Mouse (Mus musculus): ENCODE data around the gene Wdr13. TPM values are rescaled to one million over a fixed set of nuclear protein-coding genes. Genes with fewer than 3 reads are reported as not detected.

Wdr13 gene
- total and polyA plus RNA-seq, 2 experiments from 2014 or later = 26.4 to 155 TPM

DNA sequence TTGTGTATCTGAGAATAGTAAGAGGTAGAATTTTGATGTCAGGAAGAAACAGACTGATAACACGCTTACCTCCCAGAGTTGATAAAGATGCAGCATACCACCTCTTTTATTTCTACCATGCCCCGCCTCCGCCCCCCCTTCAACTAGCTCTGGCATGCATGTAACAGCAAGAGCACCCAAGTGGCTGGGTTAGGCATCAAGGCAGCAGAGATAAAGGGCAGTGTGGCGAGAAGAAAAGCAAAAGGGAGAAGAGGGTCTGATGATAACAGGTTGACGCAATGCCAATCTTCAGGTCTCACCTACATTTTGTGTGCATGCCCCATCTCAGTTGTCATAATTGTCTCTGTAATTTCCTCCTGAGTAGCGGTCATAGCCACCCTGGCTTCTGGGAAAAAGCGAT, 10.3 kb upstream of the Wdr13 start:
- DNase-seq (ENCODE audit: low spot score) = no peak
- 60% methylated on average over 7 of the region's 7 CpGs for WGBS
- H3K4me3 ChIP-seq (ENCODE audit: low read depth, low read length) = no peak overlapping the region
- no peak for ATAC-seq (ENCODE audit: insufficient read depth, low read depth)
- no peak for TF ChIP-seq CTCF (IDR thresholded peaks at IDR 0.05; ENCODE audit: low read depth)
- TF ChIP-seq EP300 (IDR thresholded peaks at IDR 0.05; ENCODE audit: low read depth) = no peak
- no peak overlapping the region for H3K27ac ChIP-seq (ENCODE audit: low read depth)
- no peaks in the 10 kb centered on the region for H3K4me1 ChIP-seq (ENCODE audit: control insufficient read depth, insufficient read depth)
- no peaks in the 10 kb centered on the region for H3K9me3 ChIP-seq (replicated peaks; ENCODE audit: control insufficient read depth, low read length)
- no peaks in the 10 kb centered on the region for H3K27me3 ChIP-seq (ENCODE audit: control insufficient read depth, insufficient read depth, low read length)
- no peak overlapping the region for H3K4me2 ChIP-seq (ENCODE audit: low read depth, low read length)
- H3K9ac ChIP-seq (replicated peaks; ENCODE audit: low read depth, low read length) = no peak overlapping the region
- peaks cover 30% of the 10 kb centered on the region for H3K36me3 ChIP-seq (replicated peaks; ENCODE audit: control insufficient read depth, insufficient read depth, low read length)

DNA sequence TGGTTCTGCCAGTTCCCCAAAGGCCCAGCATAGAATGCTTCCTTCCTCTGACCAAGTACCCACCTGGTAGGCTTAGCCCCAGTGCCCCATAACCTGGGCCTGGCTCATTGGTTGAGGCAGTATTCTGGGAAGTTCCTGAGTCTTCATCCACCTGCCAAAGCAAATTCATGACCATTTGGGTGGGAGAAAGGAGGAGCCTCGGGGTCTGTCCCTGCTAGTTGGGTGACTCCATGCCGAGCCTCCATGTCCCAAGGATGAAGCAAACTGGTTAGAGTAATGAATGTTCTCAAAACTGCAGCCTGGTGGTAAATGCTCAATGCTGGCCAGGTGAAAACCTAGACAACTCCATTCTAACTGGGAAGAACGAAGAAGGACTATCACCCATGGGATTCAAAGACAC, 8.4 kb upstream of the Wdr13 start:
- no peaks in the 10 kb centered on the region for H3K4me1 ChIP-seq (ENCODE audit: control insufficient read depth, insufficient read depth)
- H3K9me3 ChIP-seq (replicated peaks; ENCODE audit: control insufficient read depth, low read length) = no peaks in the 10 kb centered on the region
- peaks cover 30% of the 10 kb centered on the region for H3K36me3 ChIP-seq (replicated peaks; ENCODE audit: control insufficient read depth, insufficient read depth, low read length)
- ATAC-seq (ENCODE audit: insufficient read depth, low read depth) = no peak
- no peak overlapping the region for H3K27ac ChIP-seq (ENCODE audit: low read depth)
- no peak overlapping the region for H3K4me3 ChIP-seq (ENCODE audit: low read depth, low read length)
- H3K9ac ChIP-seq (replicated peaks; ENCODE audit: low read depth, low read length) = no peak overlapping the region
- whole genome bisulfite sequencing = 59% methylated on average over 3 of the region's 3 CpGs
- H3K4me2 ChIP-seq (ENCODE audit: low read depth, low read length) = no peak overlapping the region
- H3K27me3 ChIP-seq (ENCODE audit: control insufficient read depth, insufficient read depth, low read length) = no peaks in the 10 kb centered on the region
- TF ChIP-seq CTCF (IDR thresholded peaks at IDR 0.05; ENCODE audit: low read depth) (no peak), EP300 (IDR thresholded peaks at IDR 0.05; ENCODE audit: low read depth) (no peak)
- DNase-seq (ENCODE audit: low spot score) = no peak

DNA sequence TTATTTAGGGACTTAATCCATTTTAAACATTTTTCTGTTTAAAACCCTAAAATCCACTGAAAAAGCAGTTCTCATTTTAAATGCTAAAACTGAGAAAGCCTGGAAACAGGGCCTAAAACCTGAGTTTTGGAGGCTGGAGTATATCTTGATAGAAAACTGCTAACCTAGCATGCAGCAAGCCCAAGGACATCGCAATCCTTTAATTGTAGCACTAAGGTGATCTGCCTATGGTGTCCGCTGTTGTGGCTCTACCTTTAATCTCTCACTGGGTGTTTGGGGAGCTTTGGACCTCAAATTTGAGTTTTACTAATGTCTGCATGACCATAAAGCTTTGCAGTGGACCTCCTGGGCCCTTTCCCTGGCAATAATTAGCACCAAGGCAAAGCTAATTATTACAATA, 7.8 kb upstream of the Wdr13 start:
- Histone ChIP-seq H3K4me3 (ENCODE audit: low read depth, low read length) (no peak overlapping the region), H3K36me3 (replicated peaks; ENCODE audit: control insufficient read depth, insufficient read depth, low read length) (peaks cover 30% of the 10 kb centered on the region), H3K9me3 (replicated peaks; ENCODE audit: control insufficient read depth, low read length) (no peaks in the 10 kb centered on the region), H3K27me3 (ENCODE audit: control insufficient read depth, insufficient read depth, low read length) (no peaks in the 10 kb centered on the region), H3K4me1 (ENCODE audit: control insufficient read depth, insufficient read depth) (no peaks in the 10 kb centered on the region), H3K27ac (ENCODE audit: low read depth) (no peak overlapping the region), H3K4me2 (ENCODE audit: low read depth, low read length) (no peak overlapping the region), H3K9ac (replicated peaks; ENCODE audit: low read depth, low read length) (no peak overlapping the region)
- DNase-seq (ENCODE audit: low spot score) (no peak), ATAC-seq (ENCODE audit: insufficient read depth, low read depth) (no peak)
- TF ChIP-seq CTCF (IDR thresholded peaks at IDR 0.05; ENCODE audit: low read depth) (no peak), EP300 (IDR thresholded peaks at IDR 0.05; ENCODE audit: low read depth) (no peak)
- WGBS = 89% methylated on average over 2 of the region's 2 CpGs

DNA sequence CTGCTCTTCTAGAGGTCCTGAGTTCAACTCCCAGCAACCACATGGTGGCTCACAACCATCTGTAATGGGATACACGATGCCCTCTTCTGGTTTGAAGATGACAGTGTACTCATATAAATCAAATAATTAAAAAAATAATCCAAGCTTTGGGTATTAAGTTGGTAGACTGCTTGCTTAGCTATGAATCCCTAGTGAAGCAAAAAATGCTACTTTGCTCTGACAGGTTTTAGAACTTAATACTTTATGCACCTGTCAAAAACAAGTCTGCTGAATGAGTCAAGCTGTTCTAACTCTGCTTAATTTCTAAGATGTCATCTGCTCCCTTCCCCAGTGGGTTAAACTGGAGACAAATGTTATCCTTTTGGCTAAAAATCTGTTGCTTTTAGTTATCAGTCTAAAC, 6.8 kb upstream of the Wdr13 start:
- 38% methylated on average over 1 of the region's 1 CpGs for WGBS
- no peak overlapping the region for H3K4me3 ChIP-seq (ENCODE audit: low read depth, low read length)
- no peaks in the 10 kb centered on the region for H3K9me3 ChIP-seq (replicated peaks; ENCODE audit: control insufficient read depth, low read length)
- no peak overlapping the region for H3K9ac ChIP-seq (replicated peaks; ENCODE audit: low read depth, low read length)
- TF ChIP-seq CTCF (IDR thresholded peaks at IDR 0.05; ENCODE audit: low read depth) (no peak), EP300 (IDR thresholded peaks at IDR 0.05; ENCODE audit: low read depth) (no peak)
- no peaks in the 10 kb centered on the region for H3K27me3 ChIP-seq (ENCODE audit: control insufficient read depth, insufficient read depth, low read length)
- no peaks in the 10 kb centered on the region for H3K4me1 ChIP-seq (ENCODE audit: control insufficient read depth, insufficient read depth)
- no peak overlapping the region for H3K27ac ChIP-seq (ENCODE audit: low read depth)
- ATAC-seq (ENCODE audit: insufficient read depth, low read depth) (no peak), DNase-seq (ENCODE audit: low spot score) (no peak)
- H3K4me2 ChIP-seq (ENCODE audit: low read depth, low read length) = no peak overlapping the region
- H3K36me3 ChIP-seq (replicated peaks; ENCODE audit: control insufficient read depth, insufficient read depth, low read length) = peaks cover 30% of the 10 kb centered on the region

DNA sequence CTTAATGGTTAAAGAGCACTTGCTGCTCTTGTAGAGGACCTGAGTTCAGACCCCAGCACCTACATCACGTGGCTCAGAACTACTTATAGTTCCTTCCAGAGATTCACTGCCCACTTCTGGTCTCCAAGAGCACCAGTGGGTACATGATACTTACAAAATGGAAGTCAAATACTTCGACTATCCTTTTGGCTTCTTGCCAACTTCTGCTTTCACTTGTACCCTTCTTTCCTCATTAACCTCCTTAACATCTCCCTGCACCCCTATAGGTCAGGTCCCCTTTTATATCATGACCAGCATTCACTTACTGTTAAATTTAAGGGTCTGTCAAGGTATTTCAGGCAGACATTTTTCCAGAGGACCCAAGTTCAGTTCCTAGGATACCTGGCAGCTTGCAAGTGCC, 3.2 kb upstream of the Wdr13 start:
- H3K27ac ChIP-seq (ENCODE audit: low read depth) = no peak overlapping the region
- no peak for DNase-seq (ENCODE audit: low spot score)
- H3K9me3 ChIP-seq (replicated peaks; ENCODE audit: control insufficient read depth, low read length) = no peaks in the 10 kb centered on the region
- no peak for ATAC-seq (ENCODE audit: insufficient read depth, low read depth)
- H3K27me3 ChIP-seq (ENCODE audit: control insufficient read depth, insufficient read depth, low read length) = no peaks in the 10 kb centered on the region
- no peak overlapping the region for H3K9ac ChIP-seq (replicated peaks; ENCODE audit: low read depth, low read length)
- H3K4me1 ChIP-seq (ENCODE audit: control insufficient read depth, insufficient read depth) = 0 out of 2 replicates have a peak, but pooled peaks cover 4% of the 10 kb centered on the region
- H3K4me2 ChIP-seq (ENCODE audit: low read depth, low read length) = no peak overlapping the region
- peaks cover 8% of the 10 kb centered on the region for H3K36me3 ChIP-seq (replicated peaks; ENCODE audit: control insufficient read depth, insufficient read depth, low read length)
- TF ChIP-seq CTCF (IDR thresholded peaks at IDR 0.05; ENCODE audit: low read depth) (no peak), EP300 (IDR thresholded peaks at IDR 0.05; ENCODE audit: low read depth) (no peak)
- no peak overlapping the region for H3K4me3 ChIP-seq (ENCODE audit: low read depth, low read length)
- 46% methylated on average over 2 of the region's 2 CpGs for WGBS

DNA sequence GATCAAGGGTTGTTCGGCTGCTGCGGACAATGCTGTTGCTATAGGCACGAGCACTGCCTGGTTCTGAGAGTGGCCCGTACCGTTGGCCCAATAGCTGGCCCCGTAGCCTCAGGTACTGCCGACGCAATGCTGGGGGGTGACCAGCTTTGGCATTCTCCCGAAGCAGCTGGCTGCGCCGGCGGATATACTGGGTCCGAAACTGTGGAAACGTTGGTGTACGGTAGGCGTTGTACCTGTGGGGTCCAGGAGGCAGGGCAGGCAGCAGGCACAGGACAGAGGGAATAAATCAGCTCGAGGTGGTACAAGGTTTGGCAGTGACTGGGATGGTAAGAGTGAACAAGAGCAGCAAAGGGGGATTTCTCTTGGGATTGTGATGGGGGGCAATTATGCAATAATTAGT, 1.3 kb downstream of the Wdr13 start:
- WGBS = 86% methylated on average over 17 of the region's 17 CpGs

More for the DNA sequence above, 1.3 kb downstream of the Wdr13 start:
- Histone ChIP-seq H3K4me1 (ENCODE audit: control insufficient read depth, insufficient read depth) (0 out of 2 replicates have a peak, but pooled peaks cover 4% of the 10 kb centered on the region), H3K9ac (replicated peaks; ENCODE audit: low read depth, low read length) (no peak overlapping the region; the same call in 1 of the 2 replicates), H3K27ac (ENCODE audit: low read depth) (peak overlapping the region; percentile 96; the same call in 1 of the 2 replicates), H3K9me3 (replicated peaks; ENCODE audit: control insufficient read depth, low read length) (no peaks in the 10 kb centered on the region), H3K4me3 (ENCODE audit: low read depth, low read length) (peak overlapping the region; percentile 55), H3K4me2 (ENCODE audit: low read depth, low read length) (peak overlapping the region; percentile 58), H3K27me3 (ENCODE audit: control insufficient read depth, insufficient read depth, low read length) (no peaks in the 10 kb centered on the region), H3K36me3 (replicated peaks; ENCODE audit: control insufficient read depth, insufficient read depth, low read length) (peaks cover 14% of the 10 kb centered on the region)
- no peak for DNase-seq (ENCODE audit: low spot score)
- no peak for TF ChIP-seq CTCF (IDR thresholded peaks at IDR 0.05; ENCODE audit: low read depth)
- TF ChIP-seq EP300 (IDR thresholded peaks at IDR 0.05; ENCODE audit: low read depth) = no peak
- ATAC-seq (ENCODE audit: insufficient read depth, low read depth) = no peak
